Mouse (Mus musculus) liver, postnatal 0 days (tissue): ENCODE data around the gene Timm8a1.

Experiments
- CTCF ChIP-seq: sonication (generic); IDR thresholded peaks from 2 replicates; pipeline ENCODE4 v1.5.1; 2016; ENCODE audit warnings: antibody characterized with exemption, low read depth
- EP300 ChIP-seq: IDR thresholded peaks from 2 replicates; pipeline ENCODE4 v1.6.1; 2016; ENCODE audit warnings: antibody characterized with exemption, low read depth, mild to moderate bottlenecking

DNA sequence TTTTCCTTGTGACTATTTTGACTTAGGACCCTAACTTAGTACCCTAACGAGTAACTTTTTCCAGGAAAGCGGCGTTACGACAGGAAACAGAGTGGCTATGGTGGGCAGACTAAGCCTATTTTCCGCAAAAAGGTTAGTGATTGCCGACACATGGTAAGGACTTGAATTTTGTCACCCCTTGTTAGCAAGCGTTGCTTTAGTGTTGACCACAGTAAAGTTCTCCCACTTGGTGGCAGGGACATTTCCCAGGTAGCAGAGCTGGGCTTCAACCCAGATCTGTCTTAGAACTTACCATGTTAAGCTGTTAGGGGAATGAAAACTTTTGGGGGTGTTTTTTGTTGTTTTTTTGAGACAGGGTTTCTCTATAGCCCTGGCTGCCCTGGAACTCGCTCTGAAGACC lies 44.8 kb upstream of the Timm8a1 start:
- TF ChIP-seq CTCF (no peak), EP300 (no peak)
